In the genomic region with DNA sequence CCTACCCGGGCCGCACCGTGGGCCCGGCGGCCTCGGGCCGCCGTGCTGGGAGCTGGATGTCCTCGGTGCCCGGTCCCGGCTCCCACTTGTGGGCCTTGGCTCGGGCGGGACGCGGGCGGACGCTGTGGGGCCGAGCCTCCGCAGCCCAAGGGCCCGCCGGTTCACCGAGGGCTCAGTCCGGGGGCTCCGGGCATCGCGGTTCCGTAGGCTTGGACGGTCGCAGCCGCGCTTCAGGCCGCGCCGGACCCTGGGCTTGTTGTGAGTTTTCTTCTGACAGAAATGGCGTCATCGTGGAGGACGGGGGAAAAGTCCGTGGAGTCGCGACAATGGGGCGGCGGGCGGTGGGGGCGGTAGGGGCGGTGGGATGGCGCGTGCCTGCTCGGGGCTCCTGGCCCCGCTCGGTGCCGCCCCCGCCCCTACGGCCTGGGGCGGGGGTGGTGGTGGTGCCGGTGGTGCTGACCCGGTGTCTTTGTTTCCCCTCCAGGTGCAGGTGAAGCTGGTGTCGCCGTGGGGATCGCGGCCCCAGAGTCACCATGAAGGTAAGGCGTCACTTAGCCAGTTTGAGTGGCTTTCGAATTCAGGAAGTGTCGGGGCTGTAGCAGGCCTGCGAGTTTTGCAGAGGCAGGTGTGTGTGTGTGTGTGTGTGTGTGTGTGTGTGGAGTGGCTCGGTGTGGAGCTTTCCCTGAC, we compare ENCODE assay signal across 8 mouse cellular contexts. TPM values are rescaled to one million over a fixed set of nuclear protein-coding genes. Genes with fewer than 3 reads are reported as not detected.
DNase-seq lines count a peak whose midpoint lies in the region; ATAC-seq lines count a peak whose summit lies in the region.

No protein-coding gene starts in this region.

- peak; percentile 36 for DNase-seq in cerebellum, postnatal 36 days
- DNase-seq in gastrocnemius, postnatal 4 days (ENCODE audit: low spot score in 2 of 2) = peak; percentile 23 to 44
- DNase-seq in splenic B cell, adult 2 months (ENCODE audit: low read depth, low spot score) = peak; percentile 71

- under 1% methylated on average over 59 of the region's 65 CpGs for WGBS in intestine, embryonic 16.5 days
- under 1% methylated on average over 61 of the region's 65 CpGs for WGBS in limb, embryonic 13.5 days
- under 1% methylated on average over 49 of the region's 65 CpGs for WGBS in midbrain, embryonic 13.5 days

- ATAC-seq in erythroblast, adult 5-6 weeks (replicated peaks; ENCODE audit: low FRiP score, poor library complexity, severe bottlenecking) = no peak
- ATAC-seq in intestine, embryonic 16.5 days = peak; percentile 2
- no peak for ATAC-seq in limb, embryonic 13.5 days (ENCODE audit: low FRiP score, low read depth)
- ATAC-seq in midbrain, embryonic 13.5 days = no peak

- no peaks in the 10 kb centered on the region for H3K27me3 ChIP-seq in erythroblast, embryonic 14.5 days (ENCODE audit: control insufficient read depth)
- H3K27me3 ChIP-seq in intestine, embryonic 16.5 days (replicated peaks; ENCODE audit: control insufficient read depth, insufficient read depth, low read length) = no peaks in the 10 kb centered on the region
- no peaks in the 10 kb centered on the region for H3K27me3 ChIP-seq in limb, embryonic 13.5 days
- no peaks in the 10 kb centered on the region for H3K27me3 ChIP-seq in midbrain, embryonic 13.5 days
- no peaks in the 10 kb centered on the region for H3K27me3 ChIP-seq in splenic B cell, adult 2 months (ENCODE audit: control insufficient read depth, insufficient read depth, low read length, poor library complexity, severe bottlenecking)

- H3K4me1 ChIP-seq in erythroblast, embryonic 14.5 days (ENCODE audit: control insufficient read depth) = peaks cover 46% of the 10 kb centered on the region
- H3K4me1 ChIP-seq in intestine, embryonic 16.5 days (ENCODE audit: control insufficient read depth, insufficient read depth, low read length) = 0 out of 2 replicates have a peak, but pooled peaks cover 5% of the 10 kb centered on the region
- H3K4me1 ChIP-seq in limb, embryonic 13.5 days = peaks cover 22% of the 10 kb centered on the region
- H3K4me1 ChIP-seq in midbrain, embryonic 13.5 days (replicated peaks) = peaks cover 57% of the 10 kb centered on the region

- no peaks in the 10 kb centered on the region for H3K9me3 ChIP-seq in erythroblast, embryonic 14.5 days (ENCODE audit: control insufficient read depth, low read length)
- H3K9me3 ChIP-seq in intestine, embryonic 16.5 days (ENCODE audit: control insufficient read depth, low read length) = no peaks in the 10 kb centered on the region
- H3K9me3 ChIP-seq in limb, embryonic 13.5 days = no peaks in the 10 kb centered on the region
- H3K9me3 ChIP-seq in midbrain, embryonic 13.5 days = no peaks in the 10 kb centered on the region

- H3K36me3 ChIP-seq in erythroblast, embryonic 14.5 days (ENCODE audit: control insufficient read depth) = peaks cover 41% of the 10 kb centered on the region
- H3K36me3 ChIP-seq in intestine, embryonic 16.5 days (ENCODE audit: control insufficient read depth, insufficient read depth, low read length) = no peaks in the 10 kb centered on the region
- H3K36me3 ChIP-seq in limb, embryonic 13.5 days = peaks cover 21% of the 10 kb centered on the region
- H3K36me3 ChIP-seq in midbrain, embryonic 13.5 days = 0 out of 2 replicates have a peak, but pooled peaks cover 2% of the 10 kb centered on the region
- 0 out of 2 replicates have a peak, but pooled peaks cover 1% of the 10 kb centered on the region for H3K36me3 ChIP-seq in splenic B cell, adult 2 months (ENCODE audit: control insufficient read depth, insufficient read depth, low read length, poor library complexity, severe bottlenecking)

- H3K27ac ChIP-seq in intestine, embryonic 16.5 days (ENCODE audit: low read length) = peak overlapping the region; percentile 96
- H3K27ac ChIP-seq in limb, embryonic 13.5 days = peak overlapping the region; percentile 98
- H3K27ac ChIP-seq in midbrain, embryonic 13.5 days = peak overlapping the region; percentile 98

- H3K4me3 ChIP-seq in erythroblast, embryonic 14.5 days (replicated peaks) = peak overlapping the region; percentile 89
- H3K4me3 ChIP-seq in intestine, embryonic 16.5 days (ENCODE audit: low read length) = peak overlapping the region; percentile 97
- H3K4me3 ChIP-seq in limb, embryonic 13.5 days = peak overlapping the region; percentile 99
- peak overlapping the region; percentile 99 for H3K4me3 ChIP-seq in midbrain, embryonic 13.5 days (replicated peaks)

- peak overlapping the region; percentile 97 for H3K9ac ChIP-seq in intestine, embryonic 16.5 days (ENCODE audit: low read depth, low read length)
- H3K9ac ChIP-seq in limb, embryonic 13.5 days = peak overlapping the region; percentile 99
- peak overlapping the region; percentile 98 for H3K9ac ChIP-seq in midbrain, embryonic 13.5 days (replicated peaks)

- H3K4me2 ChIP-seq in intestine, embryonic 16.5 days (ENCODE audit: low read depth, low read length) = peak overlapping the region; percentile 72
- H3K4me2 ChIP-seq in limb, embryonic 13.5 days (replicated peaks) = peak overlapping the region; percentile 76
- H3K4me2 ChIP-seq in midbrain, embryonic 13.5 days (replicated peaks) = peak overlapping the region; percentile 80

RNA-seq across cellular contexts. Expression of a gene that starts 1.2 kb away (rescaled TPM):
- 0.13 and 0.23 TPM in 2 replicates for polyA plus RNA-seq in erythroblast, embryonic 14.5 days (2012)
- 13.4 and 34.7 TPM in 2 replicates for total RNA-seq in erythroblast, adult 5-6 weeks (2015; ENCODE audit: low replicate concordance)
- 25.8 and 30.6 TPM in 2 replicates for total RNA-seq in erythroblast, adult 5-6 weeks (2017; ENCODE audit: low replicate concordance)
- 10 to 100 TPM; 24.1 to 29.7 TPM for total RNA-seq in gastrocnemius, postnatal 4 days (2021)
- 36.7 and 36.8 TPM in 2 replicates for polyA plus RNA-seq in intestine, embryonic 16.5 days (2015; fragmentation: Nextera tagmentation; extraction: Ambion mirVana)
- polyA plus RNA-seq in limb, embryonic 13.5 days (2015; fragmentation: Nextera tagmentation; extraction: Ambion mirVana) = 60.8 and 62.9 TPM in 2 replicates
- 72.8 and 85.2 TPM in 2 replicates for polyA plus RNA-seq in midbrain, embryonic 13.5 days (2015; fragmentation: Nextera tagmentation; extraction: Ambion mirVana)

RNA-seq across cellular contexts. Expression of a gene that starts 1.5 kb away (rescaled TPM):
- polyA plus RNA-seq in erythroblast, embryonic 14.5 days (2012) = 0.57 and 0.62 TPM in 2 replicates
- total RNA-seq in erythroblast, adult 5-6 weeks (2015; ENCODE audit: low replicate concordance) = 102 and 126 TPM in 2 replicates
- total RNA-seq in erythroblast, adult 5-6 weeks (2017; ENCODE audit: low replicate concordance) = 186 and 206 TPM in 2 replicates
- total RNA-seq in gastrocnemius, postnatal 4 days (2021) = 10 to 100 TPM; 25.9 to 29.2 TPM
- 40.0 and 46.5 TPM in 2 replicates for polyA plus RNA-seq in intestine, embryonic 16.5 days (2015; fragmentation: Nextera tagmentation; extraction: Ambion mirVana)
- 102 and 111 TPM in 2 replicates for polyA plus RNA-seq in limb, embryonic 13.5 days (2015; fragmentation: Nextera tagmentation; extraction: Ambion mirVana)
- 103 and 110 TPM in 2 replicates for polyA plus RNA-seq in midbrain, embryonic 13.5 days (2015; fragmentation: Nextera tagmentation; extraction: Ambion mirVana)

RNA-seq across cellular contexts. Expression of a gene that starts 25.0 kb away (rescaled TPM):
- 0.36 and 0.59 TPM in 2 replicates for polyA plus RNA-seq in erythroblast, embryonic 14.5 days (2012)
- total RNA-seq in erythroblast, adult 5-6 weeks (2015; ENCODE audit: low replicate concordance) = 54.1 and 95.3 TPM in 2 replicates
- 71.3 and 80.4 TPM in 2 replicates for total RNA-seq in erythroblast, adult 5-6 weeks (2017; ENCODE audit: low replicate concordance)
- total RNA-seq in gastrocnemius, postnatal 4 days (2021) = 10 to 100 TPM; 29.4 to 31.1 TPM
- 37.8 and 41.3 TPM in 2 replicates for polyA plus RNA-seq in intestine, embryonic 16.5 days (2015; fragmentation: Nextera tagmentation; extraction: Ambion mirVana)
- 64.5 and 66.0 TPM in 2 replicates for polyA plus RNA-seq in limb, embryonic 13.5 days (2015; fragmentation: Nextera tagmentation; extraction: Ambion mirVana)
- 104 and 116 TPM in 2 replicates for polyA plus RNA-seq in midbrain, embryonic 13.5 days (2015; fragmentation: Nextera tagmentation; extraction: Ambion mirVana)

Comparison
In these comparisons a context has a peak if more than half of its experiments do, and no peak if none do; other contexts are left out.
1. RNA of a gene that starts 1.2 kb away (polyA plus RNA-seq): 72.8 to 85.2 TPM in midbrain, embryonic 13.5 days, 60.8 to 62.9 TPM in limb, embryonic 13.5 days and 36.7 to 36.8 TPM in intestine, embryonic 16.5 days; 0.13 to 0.23 TPM in erythroblast, embryonic 14.5 days; every median in the first group is over 10 times any median in the second.
2. RNA of a gene that starts 1.5 kb away (polyA plus RNA-seq): 103 to 110 TPM in midbrain, embryonic 13.5 days, 102 to 111 TPM in limb, embryonic 13.5 days and 40.0 to 46.5 TPM in intestine, embryonic 16.5 days; 0.57 to 0.62 TPM in erythroblast, embryonic 14.5 days; every median in the first group is over 10 times any median in the second.
3. RNA of a gene that starts 25.0 kb away (polyA plus RNA-seq): 104 to 116 TPM in midbrain, embryonic 13.5 days, 64.5 to 66.0 TPM in limb, embryonic 13.5 days and 37.8 to 41.3 TPM in intestine, embryonic 16.5 days; 0.36 to 0.59 TPM in erythroblast, embryonic 14.5 days; every median in the first group is over 10 times any median in the second.
4. Peak in every context shown above with its lines, with median percentiles within 50 percentile points of each other: H3K4me3 ChIP-seq, DNase-seq, H3K27ac ChIP-seq, H3K4me2 ChIP-seq and H3K9ac ChIP-seq.